Mouse (Mus musculus) kidney, embryonic 15.5 days (tissue): ENCODE results near the gene Agpat1. TPM values are rescaled to one million over a fixed set of nuclear protein-coding genes. Genes with fewer than 3 reads are reported as not detected.

Experiments used
- ATAC-seq: fragments of 200-750 bp; cut with Nextera tagmentation; replicated peaks from 2 replicates; pipeline ENCODE4 v1.8.0; 2017; ENCODE audit warnings: moderate TSS enrichment; ENCODE audit not compliant: low FRiP score
- H3K27ac ChIP-seq: fragments of 300-500 bp; sonication (generic); 2 replicates; pipeline ENCODE4 v1.5.1; 2015; ENCODE audit warnings: mild to moderate bottlenecking, inconsistent platforms
- H3K27me3 ChIP-seq: fragments of 300-500 bp; sonication (generic); 2 replicates; pipeline ENCODE4 v1.6.1; 2015; ENCODE audit warnings: inconsistent platforms
- H3K36me3 ChIP-seq: fragments of 300-500 bp; sonication (generic); 2 replicates; pipeline ENCODE4 v1.6.1; 2015; ENCODE audit warnings: inconsistent platforms
- H3K4me1 ChIP-seq: fragments of 300-500 bp; sonication (generic); 2 replicates; pipeline ENCODE4 v1.6.1; 2015; ENCODE audit warnings: inconsistent platforms
- H3K4me2 ChIP-seq: fragments of 300-500 bp; sonication (generic); 2 replicates; pipeline ENCODE4 v1.6.1; 2015; ENCODE audit warnings: moderate library complexity, mild to moderate bottlenecking, inconsistent platforms
- H3K4me3 ChIP-seq: fragments of 300-500 bp; sonication (generic); replicated peaks from 2 replicates; pipeline ENCODE4 v1.5.1; 2015; ENCODE audit warnings: mild to moderate bottlenecking, inconsistent platforms
- H3K9ac ChIP-seq: fragments of 300-500 bp; sonication (generic); 2 replicates; pipeline ENCODE4 v1.6.1; 2015; ENCODE audit warnings: mild to moderate bottlenecking, inconsistent platforms
- H3K9me3 ChIP-seq: fragments of 300-500 bp; sonication (generic); replicated peaks from 2 replicates; pipeline ENCODE4 v1.6.1; 2016; ENCODE audit warnings: inconsistent platforms
- WGBS: fragments of 180-500 bp; shearing (Covaris S2); methylation state at CpG from one replicate; pipeline ENCODE4 v1.1.7; 2015; ENCODE audit warnings: mixed read lengths; 5-methylcytosine and 5-hydroxymethylcytosine counted together
- polyA plus RNA-seq: library from polyadenylated mRNA; unstranded; fragments of >200 nt; fragmentation: Nextera tagmentation; extraction: Ambion mirVana; gene quantifications from 2 replicates; pipeline ENCODE4 v1.2.1, GENCODE M21; 2015

Gene Agpat1
- polyA plus RNA-seq, 1 experiment from 2014 or later, result 72.2 TPM

DNA sequence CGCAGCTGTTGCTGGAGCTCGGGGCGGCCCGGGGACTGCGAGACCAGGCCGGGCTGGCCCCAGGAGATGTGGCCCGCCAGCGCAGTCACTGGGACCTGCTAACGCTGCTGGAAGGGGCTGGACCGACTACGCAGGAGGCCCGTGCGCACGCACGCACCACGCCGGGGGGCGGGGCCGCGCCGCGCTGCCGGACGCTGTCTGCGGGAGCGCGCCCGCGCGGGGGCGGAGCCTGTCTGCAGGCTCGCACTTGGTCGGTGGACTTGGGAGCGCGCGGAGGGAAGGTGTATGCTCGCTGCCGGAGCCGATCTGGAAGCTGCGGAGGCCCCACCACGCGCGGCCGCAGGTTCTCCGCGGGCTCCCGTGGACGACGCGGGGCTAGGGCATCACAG, 16.6 kb upstream of the Agpat1 start:
- Histone ChIP-seq H3K36me3 (no peaks in the 10 kb centered on the region), H3K4me1 (peaks cover 57% of the 10 kb centered on the region), H3K27me3 (no peaks in the 10 kb centered on the region), H3K4me2 (peak overlapping the region; percentile 96), H3K9me3 (no peaks in the 10 kb centered on the region), H3K9ac (peak overlapping the region; percentile 95), H3K27ac (peak overlapping the region; percentile 100), H3K4me3 (peak overlapping the region; percentile 82)
- 1% methylated on average over 49 of the region's 50 CpGs for WGBS
- ATAC-seq, result peak; percentile 73

DNA sequence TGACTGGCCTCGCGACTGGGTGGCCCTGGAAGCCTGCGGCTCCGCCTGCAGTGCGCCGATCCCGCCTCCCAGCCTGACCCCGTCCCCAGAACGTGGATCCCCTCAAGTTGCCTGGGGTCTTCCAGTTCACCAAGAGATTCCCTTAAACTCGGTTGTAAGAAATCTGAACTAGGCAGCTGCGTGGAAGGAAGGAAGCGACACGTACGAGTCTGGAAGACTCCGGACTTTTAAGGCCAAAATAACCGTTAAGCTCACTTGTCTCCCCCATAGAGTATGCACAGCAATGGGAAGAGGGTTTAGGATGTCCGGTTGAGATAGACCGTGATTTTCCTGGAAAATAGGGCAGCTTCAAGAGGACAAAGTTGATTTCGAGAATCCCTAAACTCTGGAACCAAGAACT, 16.2 kb upstream of the Agpat1 start:
- Histone ChIP-seq H3K9me3 (no peaks in the 10 kb centered on the region), H3K27ac (peak overlapping the region; percentile 100), H3K4me2 (peak overlapping the region; percentile 96), H3K36me3 (no peaks in the 10 kb centered on the region), H3K9ac (peak overlapping the region; percentile 95), H3K27me3 (no peaks in the 10 kb centered on the region), H3K4me1 (peaks cover 57% of the 10 kb centered on the region), H3K4me3 (peak overlapping the region; percentile 82)
- WGBS, result 4% methylated on average over 19 of the region's 19 CpGs
- ATAC-seq, result no peak

DNA sequence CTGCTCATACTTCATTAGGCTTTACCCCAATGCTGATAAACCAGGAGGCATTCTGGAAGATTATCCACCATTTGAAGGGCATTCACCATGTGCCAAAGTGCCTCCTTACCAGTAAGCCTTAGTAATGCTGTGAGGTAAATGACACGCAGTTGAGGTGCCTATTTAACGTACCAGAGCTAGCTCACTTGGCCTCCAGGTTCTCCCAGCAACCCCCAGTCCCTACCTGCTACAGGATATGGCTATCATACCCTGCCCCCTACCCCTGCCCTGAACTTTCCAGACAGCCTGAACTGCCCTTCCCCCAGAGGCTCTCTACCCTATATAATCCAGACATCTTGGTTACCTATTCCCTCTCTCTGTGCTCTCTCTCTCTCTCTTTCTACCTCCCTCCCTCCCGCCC, 15.3 kb upstream of the Agpat1 start:
- H3K4me2 ChIP-seq, result peak overlapping the region; percentile 72
- peak overlapping the region; percentile 100 for H3K27ac ChIP-seq
- peaks cover 64% of the 10 kb centered on the region for H3K4me1 ChIP-seq
- H3K36me3 ChIP-seq, result no peaks in the 10 kb centered on the region
- no peak for ATAC-seq
- H3K27me3 ChIP-seq, result no peaks in the 10 kb centered on the region
- 47% methylated on average over 3 of the region's 3 CpGs for WGBS
- no peaks in the 10 kb centered on the region for H3K9me3 ChIP-seq
- H3K9ac ChIP-seq, result no peak overlapping the region
- no peak overlapping the region for H3K4me3 ChIP-seq

DNA sequence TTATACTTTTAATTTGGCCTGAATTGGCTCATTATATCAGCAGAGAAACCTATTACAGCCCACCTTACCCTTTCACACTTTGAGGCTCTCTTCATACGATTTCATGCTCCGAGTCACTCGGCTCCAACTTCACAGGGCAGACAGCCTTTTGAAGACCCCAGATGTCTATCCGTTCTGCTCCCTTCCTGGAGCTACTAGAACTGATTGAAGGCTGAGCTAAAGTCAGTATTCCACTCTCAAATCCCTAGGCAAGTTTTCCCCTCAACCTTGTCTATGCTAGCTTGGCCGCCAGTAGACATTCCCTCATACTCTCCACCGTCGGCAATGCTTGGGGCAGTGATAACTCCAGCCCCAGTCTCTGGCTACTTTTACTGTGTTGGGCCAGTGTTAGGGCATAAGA, 14.9 kb upstream of the Agpat1 start:
- H3K4me3 ChIP-seq, result peak overlapping the region; percentile 73; the same call in 1 of the 2 replicates
- WGBS, result 19% methylated on average over 7 of the region's 7 CpGs
- peaks cover 69% of the 10 kb centered on the region for H3K4me1 ChIP-seq
- no peaks in the 10 kb centered on the region for H3K27me3 ChIP-seq
- H3K9ac ChIP-seq, result 0 out of 2 replicates have a peak overlapping the region, but pooled peaks have one; percentile 7
- H3K4me2 ChIP-seq, result peak overlapping the region; percentile 72
- H3K9me3 ChIP-seq, result no peaks in the 10 kb centered on the region
- H3K36me3 ChIP-seq, result peaks cover 3% of the 10 kb centered on the region
- peak overlapping the region; percentile 100 for H3K27ac ChIP-seq
- no peak for ATAC-seq

DNA sequence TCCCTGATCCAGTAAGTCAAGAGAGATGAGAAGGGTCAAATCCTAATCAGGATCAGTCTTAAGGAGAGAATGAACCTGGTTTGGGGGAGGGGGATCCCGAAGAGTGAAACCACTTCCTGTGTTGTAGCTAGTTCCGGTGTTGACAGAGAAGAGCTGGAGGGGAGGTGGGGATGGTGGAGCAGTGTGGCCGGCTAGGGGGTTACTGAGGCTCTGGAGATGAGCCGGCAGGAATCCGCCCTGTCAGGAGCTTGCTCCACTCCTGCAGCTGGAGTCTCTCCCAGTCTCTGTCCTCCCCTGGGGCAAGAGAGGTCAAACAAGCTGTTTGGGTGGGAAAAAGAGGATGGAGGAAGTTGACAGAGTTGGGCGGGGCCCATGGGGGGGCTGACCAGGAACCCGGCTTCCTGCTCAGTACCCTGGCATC, 14.4 kb upstream of the Agpat1 start, which contains the start of gene Gpsm3:
Gene Gpsm3, plus strand, starts transcription at position 126 of the 421 bp plus-strand sequence.
- Histone ChIP-seq H3K4me1 (peaks cover 73% of the 10 kb centered on the region), H3K4me2 (peak within 1 kb of the TSS; percentile 72), H3K4me3 (peak within 1 kb of the TSS; percentile 73), H3K27me3 (no peaks in the 10 kb centered on the region), H3K27ac (peak within 1 kb of the TSS; percentile 100), H3K36me3 (peaks cover 8% of the 10 kb centered on the region), H3K9ac (0 out of 2 replicates have a peak within 1 kb of the TSS, but pooled peaks have one; percentile 7), H3K9me3 (no peaks in the 10 kb centered on the region)
- ATAC-seq, result no peak
- WGBS, result 5% methylated on average over 7 of the region's 7 CpGs

DNA sequence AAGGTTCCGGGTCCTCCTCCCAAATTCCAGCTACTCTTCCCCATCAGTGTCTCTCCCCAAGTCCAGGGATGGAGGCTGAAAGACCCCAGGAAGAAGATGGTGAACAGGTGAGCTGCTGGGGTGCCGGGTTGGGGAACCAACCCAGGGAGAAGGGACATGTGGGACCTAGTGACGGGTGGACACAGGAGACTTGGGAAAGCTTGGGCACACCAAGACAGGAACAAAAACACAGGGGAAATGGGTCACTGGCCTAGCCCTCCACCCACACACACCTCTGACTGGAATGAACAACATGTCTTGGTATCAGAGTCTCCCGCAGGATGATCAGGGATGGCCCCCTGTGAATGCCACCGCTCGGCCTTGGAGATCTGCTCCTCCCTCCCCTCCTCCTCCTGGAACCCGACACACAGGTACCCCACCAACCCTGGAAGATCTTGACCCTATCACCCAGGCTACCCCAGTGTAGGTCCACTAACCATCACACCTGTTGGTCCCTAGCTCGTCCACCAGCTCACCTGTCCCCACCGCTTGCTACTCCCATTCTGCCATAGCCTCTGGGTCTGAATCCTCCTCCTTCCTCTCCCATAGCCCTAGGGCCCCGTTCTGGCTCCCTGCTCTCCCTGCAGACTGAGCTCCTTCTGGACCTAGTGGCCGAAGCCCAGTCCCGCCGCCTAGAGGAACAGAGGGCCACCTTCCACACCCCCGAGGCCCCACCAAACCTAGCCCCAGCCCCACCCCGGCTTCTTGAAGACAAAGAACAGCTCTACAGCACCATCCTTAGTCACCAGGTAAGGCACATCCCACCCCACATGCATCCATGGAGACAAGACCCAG, 13.7 kb upstream of the Agpat1 start:
- H3K27me3 ChIP-seq, result no peaks in the 10 kb centered on the region
- peak overlapping the region; percentile 72 for H3K4me2 ChIP-seq
- peaks cover 80% of the 10 kb centered on the region for H3K4me1 ChIP-seq
- peaks cover 14% of the 10 kb centered on the region for H3K36me3 ChIP-seq
- no peaks in the 10 kb centered on the region for H3K9me3 ChIP-seq
- 51% methylated on average over 15 of the region's 15 CpGs for WGBS
- no peak overlapping the region for H3K9ac ChIP-seq
- H3K4me3 ChIP-seq, result peak overlapping the region; percentile 73
- H3K27ac ChIP-seq, result peak overlapping the region; percentile 100
- no peak for ATAC-seq

DNA sequence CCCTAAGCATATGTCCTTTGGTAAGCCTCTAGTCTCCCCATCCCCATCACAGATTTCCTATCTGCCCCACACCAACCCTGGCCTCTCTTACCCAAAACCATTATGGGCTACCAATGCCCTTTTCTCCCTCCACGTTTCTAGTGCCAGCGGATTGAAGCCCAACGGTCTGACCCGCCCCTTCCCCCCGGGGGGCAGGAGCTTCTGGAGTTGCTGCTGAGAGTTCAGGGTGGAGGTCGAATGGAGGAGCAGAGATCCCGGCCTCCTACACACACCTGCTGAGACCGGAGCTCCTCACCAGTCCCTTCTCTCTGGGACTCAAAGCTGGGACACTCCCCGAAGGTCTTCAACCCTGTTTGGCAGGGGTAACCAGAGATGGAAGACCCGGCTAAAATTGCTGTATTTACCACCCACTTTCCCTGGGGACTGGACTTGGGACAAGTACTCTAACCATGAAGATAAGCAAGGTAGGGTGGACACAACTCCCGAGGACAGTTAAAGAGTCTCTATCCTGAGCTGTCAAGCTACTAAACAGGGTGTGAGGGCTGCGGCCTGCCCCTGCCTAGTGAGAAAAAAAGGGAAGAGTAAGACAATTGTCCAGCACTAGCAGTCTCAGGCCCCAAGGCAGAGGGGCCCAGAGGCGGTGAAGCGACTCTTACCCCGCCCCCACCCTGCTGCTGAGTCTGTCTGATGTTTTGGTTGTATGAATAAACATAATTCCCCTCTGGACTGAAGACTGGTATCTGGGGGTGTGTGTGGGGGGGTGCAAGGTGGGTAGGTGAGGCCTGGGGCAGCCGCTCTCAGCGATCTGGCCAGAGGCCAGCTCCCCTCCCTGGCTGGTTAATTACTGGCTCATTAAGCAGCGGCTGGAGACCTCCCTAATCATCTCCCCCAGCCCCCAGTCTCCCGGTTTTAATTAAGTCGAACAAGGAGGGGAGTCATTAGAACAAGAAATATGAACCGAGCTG, 12.8 kb upstream of the Agpat1 start, which contains the start of gene Pbx2:
Gene Pbx2, plus strand, starts transcription at position 238 of the 965 bp plus-strand sequence.
- Histone ChIP-seq H3K4me2 (peak within 1 kb of the TSS; percentile 72), H3K9ac (peak within 1 kb of the TSS; percentile 94), H3K27me3 (no peaks in the 10 kb centered on the region), H3K4me3 (peak within 1 kb of the TSS; percentile 73), H3K27ac (peak within 1 kb of the TSS; percentile 100), H3K36me3 (peaks cover 24% of the 10 kb centered on the region), H3K9me3 (no peaks in the 10 kb centered on the region), H3K4me1 (peaks cover 82% of the 10 kb centered on the region)
- WGBS, result 2% methylated on average over 21 of the region's 21 CpGs
- peak; percentile 40 for ATAC-seq

DNA sequence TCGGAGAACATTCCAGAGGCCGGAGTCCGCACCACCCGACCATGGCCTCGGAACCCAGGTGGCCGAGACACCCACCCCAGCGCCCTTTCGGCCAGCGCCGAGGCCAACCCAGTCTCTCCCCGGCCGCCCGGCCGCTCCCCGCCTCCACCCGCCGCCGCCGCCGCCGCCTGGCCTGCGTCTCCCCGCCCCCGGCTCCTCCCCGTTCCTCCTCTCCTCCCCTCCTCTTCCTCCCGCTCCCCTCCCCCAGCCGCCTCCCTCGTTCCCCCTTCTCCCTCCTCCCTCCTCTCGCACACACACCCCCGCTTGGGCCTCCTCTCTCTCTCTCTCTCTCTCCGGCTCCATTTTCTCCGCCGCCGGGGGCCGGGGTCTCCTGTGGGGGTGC, 12.1 kb upstream of the Agpat1 start:
- peak overlapping the region; percentile 73 for H3K4me3 ChIP-seq
- no peaks in the 10 kb centered on the region for H3K9me3 ChIP-seq
- peaks cover 81% of the 10 kb centered on the region for H3K4me1 ChIP-seq
- no peaks in the 10 kb centered on the region for H3K27me3 ChIP-seq
- peak overlapping the region; percentile 94 for H3K9ac ChIP-seq
- peak overlapping the region; percentile 72 for H3K4me2 ChIP-seq
- ATAC-seq, result peak; percentile 65
- 1% methylated on average over 25 of the region's 35 CpGs for WGBS
- H3K27ac ChIP-seq, result peak overlapping the region; percentile 100
- H3K36me3 ChIP-seq, result peaks cover 30% of the 10 kb centered on the region

DNA sequence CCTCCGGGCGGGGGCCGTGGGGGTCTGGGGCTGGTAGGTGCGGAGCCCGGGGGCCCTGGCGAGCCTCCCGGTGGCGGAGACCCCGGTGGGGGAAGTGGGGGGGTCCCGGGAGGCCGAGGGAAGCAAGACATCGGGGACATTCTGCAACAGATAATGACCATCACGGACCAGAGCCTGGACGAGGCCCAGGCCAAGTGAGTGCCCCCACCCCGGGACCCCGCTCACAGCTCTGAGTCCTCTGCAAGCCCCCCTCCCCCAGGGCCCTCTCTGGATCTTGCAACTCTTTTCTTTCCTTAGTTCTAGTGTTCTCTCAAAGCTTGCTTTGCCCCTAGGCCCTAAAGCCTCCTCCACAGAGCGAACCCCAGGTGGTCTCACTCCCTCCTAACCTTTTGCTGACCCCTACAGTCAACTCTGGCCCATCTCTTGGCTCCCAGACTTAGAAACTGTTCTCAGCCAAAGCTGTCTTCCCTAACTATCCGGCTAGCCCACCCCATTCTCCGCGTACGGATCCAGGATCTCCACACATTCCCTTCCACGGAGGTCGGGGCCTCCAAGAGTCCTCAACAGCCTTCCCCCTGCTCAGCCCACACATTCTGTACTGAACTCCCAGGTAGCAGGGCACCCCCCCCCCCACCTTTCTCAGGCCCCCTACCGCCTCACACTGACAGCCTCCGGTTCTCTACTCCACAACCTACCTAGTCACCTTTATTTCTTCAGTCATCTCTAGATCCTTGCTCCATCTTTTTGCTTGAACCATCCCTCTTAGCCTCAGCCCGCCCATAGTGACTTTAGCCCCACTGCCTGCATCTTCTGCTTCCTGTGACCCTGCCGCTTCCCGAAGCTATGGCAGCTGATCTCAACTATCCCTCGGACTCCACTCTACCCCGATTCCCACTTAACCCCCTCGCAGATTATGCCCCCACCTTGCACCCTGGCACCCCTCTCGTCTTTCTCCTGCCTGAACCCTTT, 11.2 kb upstream of the Agpat1 start:
- Histone ChIP-seq H3K4me2 (peak overlapping the region; percentile 72), H3K4me1 (peaks cover 86% of the 10 kb centered on the region), H3K27me3 (no peaks in the 10 kb centered on the region), H3K4me3 (peak overlapping the region; percentile 73), H3K9me3 (no peaks in the 10 kb centered on the region), H3K9ac (peak overlapping the region; percentile 94), H3K36me3 (peaks cover 30% of the 10 kb centered on the region), H3K27ac (peak overlapping the region; percentile 100)
- WGBS, result under 1% methylated on average over 32 of the region's 32 CpGs
- ATAC-seq, result peak; percentile 10; the same call in 1 of the 2 replicates

DNA sequence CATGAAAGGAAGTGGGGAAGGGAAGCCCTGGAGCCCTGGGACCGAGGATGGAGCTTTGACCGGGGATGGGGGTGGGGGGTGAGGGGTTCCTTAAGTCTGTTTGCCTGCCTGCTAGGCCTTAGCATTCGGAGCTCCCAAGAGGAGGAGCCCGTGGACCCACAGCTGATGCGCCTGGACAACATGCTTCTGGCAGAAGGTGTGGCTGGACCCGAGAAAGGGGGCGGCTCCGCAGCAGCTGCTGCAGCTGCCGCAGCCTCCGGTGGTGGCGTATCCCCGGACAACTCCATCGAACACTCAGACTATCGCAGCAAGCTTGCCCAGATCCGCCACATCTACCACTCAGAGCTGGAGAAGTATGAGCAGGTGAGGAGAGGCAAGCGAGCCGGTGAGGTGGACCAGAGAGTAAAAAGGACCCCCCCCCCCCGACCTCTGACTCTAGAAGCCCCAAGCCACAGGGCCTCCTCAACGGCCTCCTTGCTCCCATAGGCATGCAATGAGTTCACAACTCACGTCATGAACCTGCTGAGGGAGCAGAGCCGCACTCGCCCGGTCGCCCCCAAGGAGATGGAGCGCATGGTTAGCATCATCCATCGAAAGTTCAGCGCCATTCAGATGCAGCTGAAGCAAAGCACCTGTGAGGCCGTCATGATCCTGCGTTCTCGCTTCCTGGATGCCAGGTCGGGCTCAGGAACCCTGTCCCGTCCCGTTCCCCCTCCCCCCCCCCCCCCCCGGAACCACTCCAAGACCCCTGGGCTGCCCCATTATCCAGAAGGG, 10.1 kb upstream of the Agpat1 start:
- Histone ChIP-seq H3K4me1 (peaks cover 86% of the 10 kb centered on the region), H3K36me3 (peaks cover 30% of the 10 kb centered on the region)
- ATAC-seq, result no peak

More for the DNA sequence above, 10.1 kb upstream of the Agpat1 start:
- WGBS, result 39% methylated on average over 33 of the region's 34 CpGs
- Histone ChIP-seq H3K27ac (peak overlapping the region; percentile 100), H3K9me3 (no peaks in the 10 kb centered on the region), H3K27me3 (no peaks in the 10 kb centered on the region), H3K9ac (peak overlapping the region; percentile 94), H3K4me3 (peak overlapping the region; percentile 73), H3K4me2 (peak overlapping the region; percentile 72)
